Mouse (Mus musculus) stomach, embryonic 14.5 days (tissue): Measurements from ENCODE around the gene Idh1. TPM values are rescaled to one million over a fixed set of nuclear protein-coding genes. Genes with fewer than 3 reads are reported as not detected.

Experiments used
- ATAC-seq: fragments of 200-750 bp; cut with Nextera tagmentation; 2 replicates; pipeline ENCODE4 v1.8.0; 2017; ENCODE audit warnings: low read depth, moderate TSS enrichment; ENCODE audit not compliant: insufficient number of reproducible peaks, insufficient read depth, low FRiP score
- H3K27ac ChIP-seq: fragments of 300-500 bp; sonication (generic); 2 replicates; pipeline ENCODE4 v1.5.1; 2014; ENCODE audit warnings: mild to moderate bottlenecking, low read length, moderate library complexity, mixed read lengths
- H3K27me3 ChIP-seq: fragments of 300-500 bp; sonication (generic); 2 replicates; pipeline ENCODE4 v1.6.1; 2014; ENCODE audit warnings: low read length, control low read depth, mixed read lengths; ENCODE audit not compliant: control insufficient read depth, insufficient read depth
- H3K36me3 ChIP-seq: fragments of 300-500 bp; sonication (generic); 2 replicates; pipeline ENCODE4 v1.6.1; 2014; ENCODE audit warnings: mild to moderate bottlenecking, control low read depth, low read length, moderate library complexity, mixed read lengths; ENCODE audit not compliant: control insufficient read depth, insufficient read depth
- H3K4me1 ChIP-seq: fragments of 300-500 bp; sonication (generic); 2 replicates; pipeline ENCODE4 v1.6.1; 2014; ENCODE audit warnings: low read length, control low read depth, mixed read lengths; ENCODE audit not compliant: control insufficient read depth, insufficient read depth
- H3K4me2 ChIP-seq: fragments of 300-500 bp; sonication (generic); replicated peaks from 2 replicates; pipeline ENCODE4 v1.6.1; 2014; ENCODE audit warnings: low read depth, low read length, control low read depth
- H3K4me3 ChIP-seq: fragments of 300-500 bp; sonication (generic); 2 replicates; pipeline ENCODE4 v1.5.1; 2014; ENCODE audit warnings: low read depth, low read length, control low read depth
- H3K9ac ChIP-seq: fragments of 300-500 bp; sonication (generic); replicated peaks from 2 replicates; pipeline ENCODE4 v1.6.1; 2014; ENCODE audit warnings: low read depth, mild to moderate bottlenecking, control low read depth, low read length, moderate library complexity, mixed read lengths
- H3K9me3 ChIP-seq: fragments of 300-500 bp; sonication (generic); 2 replicates; pipeline ENCODE4 v1.6.1; 2016; ENCODE audit warnings: low read depth, low read length, control low read depth; ENCODE audit not compliant: control insufficient read depth
- WGBS: fragments of 180-500 bp; shearing (Covaris S2); extraction: QIAGEN DNeasy Blood & Tissue Kit; methylation state at CpG from one replicate; pipeline ENCODE4 v1.1.7; 2014; 5-methylcytosine and 5-hydroxymethylcytosine counted together
- polyA plus RNA-seq: library from polyadenylated mRNA; unstranded; fragments of >200 nt; fragmentation: Nextera tagmentation; extraction: Ambion mirVana; gene quantifications from 2 replicates; pipeline ENCODE4 v1.2.1, GENCODE M21; 2014

Gene Idh1
- polyA plus RNA-seq, 1 experiment from 2014 or later = 148 TPM

DNA sequence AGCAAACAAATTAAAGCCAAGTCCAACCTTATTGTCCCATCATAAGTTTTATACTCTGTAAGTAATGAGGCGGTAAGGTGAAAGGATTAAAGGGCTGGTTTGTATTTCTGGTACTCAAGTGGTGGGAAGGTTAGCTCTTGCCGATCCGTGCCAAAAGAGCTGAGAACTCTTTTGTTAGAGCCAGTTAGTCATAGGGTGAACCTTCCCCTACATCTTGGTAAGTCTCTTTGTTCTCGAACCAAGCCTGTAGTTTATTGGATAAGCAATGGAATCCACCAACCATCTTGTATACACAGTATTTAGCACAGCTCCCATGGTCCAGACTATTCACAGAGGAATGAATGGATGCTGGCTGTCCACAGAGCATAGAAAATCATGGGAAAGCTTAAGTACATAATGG, 14.7 kb downstream of the Idh1 start:
- Histone ChIP-seq H3K9ac (no peak overlapping the region), H3K4me3 (no peak overlapping the region), H3K36me3 (peaks cover 49% of the 10 kb centered on the region), H3K27ac (no peak overlapping the region), H3K4me2 (no peak overlapping the region), H3K9me3 (no peaks in the 10 kb centered on the region), H3K27me3 (no peaks in the 10 kb centered on the region), H3K4me1 (no peaks in the 10 kb centered on the region)
- no peak for ATAC-seq
- WGBS = 72% methylated on average over 4 of the region's 4 CpGs

DNA sequence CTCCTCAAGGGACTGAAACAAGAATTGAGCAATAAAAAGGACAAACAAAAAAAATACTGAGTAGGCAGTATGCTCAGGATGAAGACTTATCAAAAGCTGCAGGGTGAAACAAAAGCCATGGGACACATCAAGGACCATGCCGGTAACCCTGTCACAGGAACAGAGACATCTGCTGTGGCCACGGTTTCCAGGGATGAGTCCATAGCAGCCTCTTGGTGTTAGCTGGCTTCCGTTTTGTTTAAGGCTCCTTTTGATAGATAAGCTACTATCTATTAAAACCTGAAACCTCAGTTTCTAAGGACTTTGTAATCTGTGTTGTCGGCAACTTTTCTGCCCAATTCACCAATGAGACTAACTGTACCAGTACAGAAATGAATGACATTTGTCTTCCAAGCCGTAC, 16.4 kb downstream of the Idh1 start:
- 87% methylated on average over 5 of the region's 5 CpGs for WGBS
- H3K27me3 ChIP-seq = no peaks in the 10 kb centered on the region
- ATAC-seq = no peak
- H3K36me3 ChIP-seq = peaks cover 50% of the 10 kb centered on the region
- H3K27ac ChIP-seq = no peak overlapping the region
- no peak overlapping the region for H3K4me2 ChIP-seq
- no peak overlapping the region for H3K4me3 ChIP-seq
- no peaks in the 10 kb centered on the region for H3K9me3 ChIP-seq
- H3K4me1 ChIP-seq = no peaks in the 10 kb centered on the region
- no peak overlapping the region for H3K9ac ChIP-seq

DNA sequence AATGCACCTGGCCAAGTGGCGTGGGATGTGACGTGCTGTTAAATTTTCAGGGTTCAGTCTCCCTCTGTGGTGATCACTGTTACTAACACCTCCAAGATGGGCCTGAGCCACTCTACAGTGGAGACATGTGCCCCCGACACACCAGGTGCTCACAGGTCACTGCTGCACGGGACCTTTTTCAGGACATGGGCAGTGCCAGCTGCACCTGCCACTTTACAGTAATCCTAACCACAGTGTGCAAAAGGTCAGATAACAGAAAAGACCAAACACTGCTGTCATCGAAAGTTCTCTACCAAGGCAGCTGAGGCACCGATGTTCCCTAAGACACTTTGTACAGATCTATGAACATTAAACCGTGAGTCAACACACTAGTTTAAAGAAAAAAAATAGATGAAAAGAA, 16.8 kb downstream of the Idh1 start:
- Histone ChIP-seq H3K9me3 (no peaks in the 10 kb centered on the region), H3K4me3 (no peak overlapping the region), H3K4me2 (no peak overlapping the region), H3K27me3 (no peaks in the 10 kb centered on the region), H3K4me1 (no peaks in the 10 kb centered on the region), H3K27ac (no peak overlapping the region), H3K9ac (no peak overlapping the region), H3K36me3 (peaks cover 53% of the 10 kb centered on the region)
- WGBS = 83% methylated on average over 7 of the region's 7 CpGs
- ATAC-seq = no peak

DNA sequence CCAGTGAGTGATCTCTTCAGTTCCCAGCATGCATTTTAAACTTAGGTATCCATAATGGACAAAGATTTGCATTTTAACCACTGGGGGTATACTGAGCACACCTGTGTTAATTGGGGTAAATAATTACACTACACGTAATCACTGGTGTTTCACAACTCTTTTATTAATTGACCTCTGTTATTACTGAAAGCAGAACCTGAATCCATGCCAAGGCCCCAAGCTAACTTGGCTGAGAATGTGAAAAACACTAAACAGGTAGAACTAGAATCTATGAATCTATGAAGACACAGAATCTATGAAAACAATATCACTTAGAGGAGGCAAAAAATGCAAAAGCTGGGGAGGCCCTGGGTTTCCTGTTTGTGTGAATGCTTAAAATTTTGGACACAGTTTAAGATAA, 18.8 kb downstream of the Idh1 start:
- no peak overlapping the region for H3K9ac ChIP-seq
- H3K36me3 ChIP-seq = peaks cover 57% of the 10 kb centered on the region
- no peak overlapping the region for H3K4me2 ChIP-seq
- no peaks in the 10 kb centered on the region for H3K4me1 ChIP-seq
- no peaks in the 10 kb centered on the region for H3K27me3 ChIP-seq
- no peaks in the 10 kb centered on the region for H3K9me3 ChIP-seq
- H3K27ac ChIP-seq = no peak overlapping the region
- H3K4me3 ChIP-seq = no peak overlapping the region
- ATAC-seq = no peak
- 93% methylated on average over 1 of the region's 1 CpGs for WGBS

DNA sequence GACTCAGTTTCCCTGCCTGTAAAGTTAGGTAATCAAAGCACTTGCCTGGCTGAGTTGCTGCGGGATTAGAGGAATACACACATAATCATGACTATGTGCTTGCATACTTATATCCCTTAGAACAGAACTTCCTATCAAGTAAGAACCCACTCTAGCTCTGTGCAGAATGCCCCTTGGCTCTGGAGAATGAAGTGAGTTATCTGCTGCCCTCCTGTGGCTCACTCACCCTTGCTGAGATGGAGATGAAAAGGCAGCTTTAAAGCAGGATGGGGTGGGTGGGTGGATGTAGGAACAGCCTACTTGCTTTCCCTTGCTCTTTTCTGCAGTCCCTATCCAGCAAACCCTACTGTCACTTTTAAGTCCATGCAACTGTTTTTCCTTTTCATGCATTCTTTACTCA, 24.1 kb downstream of the Idh1 start:
- H3K4me1 ChIP-seq = no peaks in the 10 kb centered on the region
- no peak overlapping the region for H3K27ac ChIP-seq
- H3K27me3 ChIP-seq = no peaks in the 10 kb centered on the region
- no peak for ATAC-seq
- no peaks in the 10 kb centered on the region for H3K9me3 ChIP-seq
- H3K4me3 ChIP-seq = no peak overlapping the region
- no peak overlapping the region for H3K4me2 ChIP-seq
- no peak overlapping the region for H3K9ac ChIP-seq
- peaks cover 67% of the 10 kb centered on the region for H3K36me3 ChIP-seq
- WGBS = 100% methylated on average over 1 of the region's 1 CpGs

DNA sequence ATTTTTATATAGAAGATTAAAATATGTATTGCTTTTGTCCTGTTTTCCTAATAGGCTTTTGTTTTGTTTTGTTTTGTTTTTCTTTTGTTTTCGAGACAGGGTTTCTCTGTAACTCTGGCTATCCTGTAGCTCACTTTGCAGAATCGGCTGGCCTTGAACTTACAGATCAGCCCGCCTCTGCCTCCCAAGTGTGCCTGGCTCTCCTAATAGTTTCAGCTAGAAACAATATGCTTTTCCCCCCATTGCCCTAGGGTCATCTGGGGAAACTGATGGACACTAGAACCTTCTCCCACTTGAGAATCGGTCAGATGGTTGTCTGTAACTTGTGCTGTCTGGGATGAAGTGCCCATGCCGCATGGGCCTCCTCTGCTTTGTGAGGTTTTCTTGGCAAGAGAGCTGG, 30.2 kb downstream of the Idh1 start:
- H3K36me3 ChIP-seq = peaks cover 27% of the 10 kb centered on the region
- 93% methylated on average over 5 of the region's 5 CpGs for WGBS
- H3K4me2 ChIP-seq = no peak overlapping the region
- H3K9me3 ChIP-seq = no peaks in the 10 kb centered on the region
- H3K4me1 ChIP-seq = no peaks in the 10 kb centered on the region
- H3K27ac ChIP-seq = no peak overlapping the region
- no peak for ATAC-seq
- H3K9ac ChIP-seq = no peak overlapping the region
- no peaks in the 10 kb centered on the region for H3K27me3 ChIP-seq
- no peak overlapping the region for H3K4me3 ChIP-seq

DNA sequence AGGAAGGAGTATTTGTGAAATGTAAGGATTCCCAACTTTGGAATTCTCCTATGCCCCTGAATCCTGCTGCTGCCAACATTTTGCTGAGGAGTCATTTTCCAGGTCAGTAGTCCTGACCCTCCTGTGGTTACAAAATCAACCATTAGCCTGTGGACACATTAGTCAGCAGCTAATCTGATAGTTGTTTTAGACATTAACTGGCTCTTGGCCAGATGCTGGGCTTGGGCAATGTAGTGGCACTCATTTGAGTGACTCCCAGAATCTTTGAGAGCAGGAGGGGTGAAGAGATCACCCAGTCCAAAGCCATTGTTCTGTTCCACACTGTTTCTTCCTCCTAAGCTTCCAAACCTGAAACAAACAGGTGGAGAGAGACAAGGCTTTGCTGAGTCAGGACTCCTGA, 31.5 kb downstream of the Idh1 start:
- no peak overlapping the region for H3K4me3 ChIP-seq
- H3K27ac ChIP-seq = no peak overlapping the region
- H3K4me2 ChIP-seq = no peak overlapping the region
- H3K4me1 ChIP-seq = no peaks in the 10 kb centered on the region
- ATAC-seq = no peak
- H3K9ac ChIP-seq = no peak overlapping the region
- peaks cover 15% of the 10 kb centered on the region for H3K36me3 ChIP-seq
- H3K27me3 ChIP-seq = no peaks in the 10 kb centered on the region
- no peaks in the 10 kb centered on the region for H3K9me3 ChIP-seq

DNA sequence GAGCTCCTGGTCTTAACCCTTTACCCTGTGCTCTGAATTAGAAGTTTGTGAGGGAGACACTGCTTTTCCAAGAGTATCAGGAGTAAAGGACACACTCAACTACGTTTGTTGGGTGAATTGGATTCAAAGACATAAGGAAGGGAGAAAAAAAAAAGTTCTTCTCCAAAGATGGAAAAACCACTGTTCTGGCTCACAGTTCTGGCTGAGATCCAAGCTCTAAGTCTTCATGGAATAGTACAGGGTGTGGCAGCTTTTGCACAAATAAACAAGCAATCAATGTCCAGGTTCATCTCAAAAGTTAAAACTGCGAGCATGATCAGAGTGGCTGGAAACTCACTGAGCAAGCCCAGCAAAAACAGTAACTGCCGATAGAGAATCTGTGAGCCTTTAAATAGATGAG, 38.3 kb downstream of the Idh1 start:
- Histone ChIP-seq H3K27ac (no peak overlapping the region), H3K4me2 (no peak overlapping the region), H3K4me3 (no peak overlapping the region), H3K9me3 (no peaks in the 10 kb centered on the region), H3K4me1 (no peaks in the 10 kb centered on the region), H3K9ac (no peak overlapping the region), H3K27me3 (no peaks in the 10 kb centered on the region), H3K36me3 (no peaks in the 10 kb centered on the region)
- WGBS = 76% methylated on average over 3 of the region's 3 CpGs
- no peak for ATAC-seq

DNA sequence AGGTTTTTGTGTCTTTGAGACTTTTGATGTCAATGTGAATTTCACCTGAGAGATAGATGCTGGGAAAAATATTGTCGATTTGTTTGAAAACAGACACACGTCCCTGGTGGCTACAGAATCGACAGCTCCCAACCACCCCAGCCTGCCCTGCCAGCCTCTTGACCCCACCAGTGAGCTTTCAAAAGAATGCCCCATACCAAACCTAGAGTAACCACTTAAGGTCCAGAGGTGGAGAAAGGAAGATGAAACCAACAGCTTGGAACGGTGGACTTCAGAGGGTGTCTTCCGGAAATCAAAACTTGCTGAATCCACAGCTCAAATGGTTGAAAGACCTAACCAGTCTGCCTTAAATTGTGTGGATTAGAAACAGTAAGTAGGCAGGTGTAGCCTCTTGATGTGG, 39.0 kb downstream of the Idh1 start:
- no peak overlapping the region for H3K27ac ChIP-seq
- no peaks in the 10 kb centered on the region for H3K36me3 ChIP-seq
- 91% methylated on average over 5 of the region's 5 CpGs for WGBS
- no peaks in the 10 kb centered on the region for H3K9me3 ChIP-seq
- no peaks in the 10 kb centered on the region for H3K4me1 ChIP-seq
- ATAC-seq = no peak
- H3K4me3 ChIP-seq = no peak overlapping the region
- no peaks in the 10 kb centered on the region for H3K27me3 ChIP-seq
- H3K4me2 ChIP-seq = no peak overlapping the region
- no peak overlapping the region for H3K9ac ChIP-seq
